Mouse (Mus musculus): Measurements from ENCODE around the gene Acsf3. TPM values are rescaled to one million over a fixed set of nuclear protein-coding genes. Genes with fewer than 3 reads are reported as not detected.

Acsf3 gene
- polyA plus RNA-seq (2012; ENCODE audit: low replicate concordance): 16.9 and 19.6 TPM in 2 replicates

GRCm38 (mm10) chr8:122775285-122776155 lies at the start of gene Acsf3:
Acsf3 (plus strand) TSS chr8:122775486.

GRCm38 (mm10) chr8:122847829-122848561 lies 72.7 kb downstream of the Acsf3 start, which contains the start of gene Cdh15:
Cdh15 (plus strand) TSS chr8:122847966.

Other genes with a start within 250 kb of the Acsf3 start
- 38.4 and 54.7 TPM in 2 replicates for gene Piezo1, start 224.2 kb upstream of the Acsf3 start, polyA plus RNA-seq (2012; ENCODE audit: low replicate concordance)
- 160 and 221 TPM in 2 replicates for gene Cdt1, start 207.5 kb upstream of the Acsf3 start, polyA plus RNA-seq (2012; ENCODE audit: low replicate concordance)
- 45.5 and 149 TPM in 2 replicates for gene Aprt, start 198.6 kb upstream of the Acsf3 start, polyA plus RNA-seq (2012; ENCODE audit: low replicate concordance)
- gene Galns, start 164.0 kb upstream of the Acsf3 start, polyA plus RNA-seq (2012; ENCODE audit: low replicate concordance): 7.5 and 18.4 TPM in 2 replicates
- gene Trappc2l, start 163.8 kb upstream of the Acsf3 start, polyA plus RNA-seq (2012; ENCODE audit: low replicate concordance): 1.1 and 5.3 TPM in 2 replicates
- gene Pabpn1l, start 152.7 kb upstream of the Acsf3 start, polyA plus RNA-seq (2012; ENCODE audit: low replicate concordance): not detected in 2 replicates
- 104 and 278 TPM in 2 replicates for gene Cbfa2t3, start 76.4 kb upstream of the Acsf3 start, polyA plus RNA-seq (2012; ENCODE audit: low replicate concordance)
- 0.06 TPM in 1 of 2 replicates, not detected in the other for gene Cdh15, start 72.5 kb downstream of the Acsf3 start, polyA plus RNA-seq (2012; ENCODE audit: low replicate concordance)

All from hematopoietic multipotent progenitor cell, adult 10-12 weeks (in vitro differentiated cells).